Mouse (Mus musculus) ES-Bruce4 (cell line): ENCODE data around the gene Magi2. TPM values are rescaled to one million over a fixed set of nuclear protein-coding genes. Genes with fewer than 3 reads are reported as not detected.

Source experiments
- H3K27ac ChIP-seq: 2 replicates; pipeline ENCODE4 v1.5.1; 2012; ENCODE audit warnings: low read length, inconsistent platforms; ENCODE audit not compliant: insufficient read depth
- H3K27me3 ChIP-seq: 2 replicates; pipeline ENCODE4 v1.6.1; 2012; ENCODE audit warnings: mild to moderate bottlenecking, low read length, inconsistent platforms; ENCODE audit not compliant: control insufficient read depth, poor library complexity, insufficient read depth, severe bottlenecking
- H3K36me3 ChIP-seq: 2 replicates; pipeline ENCODE4 v1.6.1; 2012; ENCODE audit warnings: inconsistent platforms, mild to moderate bottlenecking, low read length, moderate library complexity; ENCODE audit not compliant: control insufficient read depth, poor library complexity, insufficient read depth, severe bottlenecking
- H3K4me1 ChIP-seq: one replicate; pipeline ENCODE4 v1.8.1; 2011; ENCODE audit warnings: low read length; ENCODE audit not compliant: control insufficient read depth, insufficient read depth
- H3K4me3 ChIP-seq: 2 replicates; pipeline ENCODE4 v1.5.1; 2011; ENCODE audit warnings: low read depth, mild to moderate bottlenecking, low read length
- H3K9ac ChIP-seq: 2 replicates; pipeline ENCODE4 v1.6.1; 2012; ENCODE audit warnings: low read depth, mild to moderate bottlenecking, inconsistent platforms; ENCODE audit not compliant: poor library complexity, severe bottlenecking
- H3K9me3 ChIP-seq: replicated peaks from 2 replicates; pipeline ENCODE4 v1.6.1; 2012; ENCODE audit warnings: mild to moderate bottlenecking, low read length, inconsistent platforms; ENCODE audit not compliant: control insufficient read depth, poor library complexity, insufficient read depth, severe bottlenecking
- CTCF ChIP-seq: IDR thresholded peaks from one replicate; pipeline ENCODE4 v1.8.1; 2011; ENCODE audit warnings: low read depth, low read length
- EP300 ChIP-seq: IDR thresholded peaks from 2 replicates; pipeline ENCODE4 v1.6.1; 2011; ENCODE audit warnings: low read depth, low read length; ENCODE audit not compliant: insufficient read depth
- POLR2A ChIP-seq: IDR thresholded peaks from one replicate; pipeline ENCODE4 v1.8.1; 2011; ENCODE audit warnings: low read length; ENCODE audit not compliant: insufficient read depth
- polyA plus RNA-seq: library from polyadenylated mRNA; stranded (reverse); fragments of >200 nt; gene quantifications from 2 replicates; pipeline ENCODE4 v1.2.4, GENCODE M21; 2011; ENCODE audit warnings: low read depth; ENCODE audit not compliant: missing spikeins, insufficient read depth, insufficient read length

The Magi2 gene
- polyA plus RNA-seq, 1 experiment: 1.8 TPM

DNA sequence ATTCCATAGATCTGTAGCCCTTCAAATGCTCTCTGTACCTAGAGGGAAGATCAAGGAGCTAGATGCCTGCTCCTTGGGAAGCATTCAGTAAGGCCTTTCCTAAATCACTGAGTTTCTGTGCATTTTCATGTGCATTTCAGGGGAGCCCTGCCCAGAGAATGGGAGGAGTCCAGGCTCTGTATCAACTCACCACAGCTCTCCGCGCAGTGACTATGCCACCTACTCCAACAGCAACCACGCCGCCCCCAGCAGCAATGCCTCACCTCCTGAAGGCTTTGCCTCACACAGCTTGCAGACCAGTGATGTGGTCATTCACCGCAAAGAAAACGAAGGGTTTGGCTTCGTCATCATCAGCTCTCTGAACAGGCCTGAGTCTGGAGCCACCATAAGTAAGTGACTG, 1342.1 kb downstream of the Magi2 start:
- no peaks in the 10 kb centered on the region for H3K27me3 ChIP-seq
- no peak for TF ChIP-seq EP300

DNA sequence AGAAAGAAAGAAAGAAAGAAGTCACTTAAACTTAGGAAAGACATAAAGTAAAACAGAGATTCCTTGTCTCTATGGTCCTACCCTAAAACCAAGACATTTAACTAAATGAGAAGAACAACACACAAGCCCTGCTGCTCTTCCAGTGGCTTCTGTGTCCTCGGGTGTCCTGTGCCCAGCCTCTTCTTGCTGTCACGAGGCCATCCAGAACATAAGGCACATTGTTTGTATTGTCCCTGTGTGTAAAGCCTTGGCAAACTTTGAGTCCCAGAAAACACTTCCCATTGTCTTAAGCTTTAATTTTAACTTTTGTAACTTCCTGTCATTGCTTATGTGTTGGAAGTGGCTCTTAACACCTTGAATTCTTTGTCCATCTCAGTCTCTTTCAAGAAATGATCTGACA, 1348.0 kb downstream of the Magi2 start:
- Histone ChIP-seq H3K9me3 (no peaks in the 10 kb centered on the region), H3K4me1 (no peaks in the 10 kb centered on the region), H3K36me3 (no peaks in the 10 kb centered on the region), H3K4me3 (no peak overlapping the region), H3K27ac (no peak overlapping the region), H3K27me3 (no peaks in the 10 kb centered on the region), H3K9ac (no peak overlapping the region)
- TF ChIP-seq POLR2A: no peak
- no peak for TF ChIP-seq EP300
- no peak for TF ChIP-seq CTCF

More for the DNA sequence above, 1342.1 kb downstream of the Magi2 start:
- Histone ChIP-seq H3K4me1 (no peaks in the 10 kb centered on the region), H3K9me3 (no peaks in the 10 kb centered on the region), H3K9ac (no peak overlapping the region), H3K36me3 (no peaks in the 10 kb centered on the region), H3K27ac (no peak overlapping the region), H3K4me3 (no peak overlapping the region)

GRCm38 (mm10) chr5:20575798-20576197, 1349.0 kb downstream of the Magi2 start:
- no peak overlapping the region for H3K9ac ChIP-seq
- H3K36me3 ChIP-seq: no peaks in the 10 kb centered on the region
- H3K27ac ChIP-seq: no peak overlapping the region
- H3K4me1 ChIP-seq: no peaks in the 10 kb centered on the region
- TF ChIP-seq CTCF: no peak
- 0 out of 2 replicates have a peak, but pooled peaks cover 2% of the 10 kb centered on the region for H3K27me3 ChIP-seq
- no peak overlapping the region for H3K4me3 ChIP-seq
- H3K9me3 ChIP-seq: no peaks in the 10 kb centered on the region

DNA sequence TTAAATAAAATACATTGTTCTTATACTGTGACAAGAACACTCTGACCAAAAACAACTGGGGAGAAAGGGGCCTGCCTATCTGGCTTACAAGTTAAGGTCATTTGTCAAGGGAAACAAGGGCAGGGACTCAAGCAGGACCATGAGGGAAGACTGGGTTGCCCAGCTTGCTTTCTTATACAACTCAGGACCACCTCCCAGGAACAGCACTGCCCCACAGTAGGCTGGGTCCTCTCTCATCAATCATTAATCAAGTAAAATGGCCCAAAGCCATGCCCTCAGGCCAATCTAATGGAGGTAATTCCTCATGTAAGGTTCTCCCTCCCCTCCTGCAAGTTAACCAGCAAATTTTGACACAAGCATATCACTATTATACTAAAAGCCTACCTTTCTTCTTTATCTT, 1349.4 kb downstream of the Magi2 start:
- no peak overlapping the region for H3K9ac ChIP-seq
- H3K4me3 ChIP-seq: no peak overlapping the region

DNA sequence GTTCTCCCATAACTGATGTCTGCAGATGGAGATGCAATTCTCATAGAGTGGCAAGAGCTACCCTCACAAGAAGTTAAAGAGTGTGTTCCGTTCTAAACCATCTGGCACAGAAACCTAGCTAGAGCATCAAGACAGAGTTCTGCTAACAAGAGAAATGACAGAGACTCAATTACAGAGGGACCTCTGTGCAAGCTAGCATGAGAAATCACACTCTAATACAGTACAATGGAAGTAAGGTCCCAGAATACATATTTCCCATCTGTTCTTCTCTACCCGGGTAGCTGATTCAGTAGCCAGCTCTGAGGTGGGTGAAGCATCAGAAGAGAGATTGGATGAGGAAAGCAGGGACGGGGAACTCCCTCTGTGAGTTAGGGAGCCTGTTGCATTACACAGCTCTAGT, 1351.8 kb downstream of the Magi2 start:
- TF ChIP-seq POLR2A: no peak
- no peak for TF ChIP-seq EP300
- no peak for TF ChIP-seq CTCF
- Histone ChIP-seq H3K9me3 (no peaks in the 10 kb centered on the region), H3K36me3 (no peaks in the 10 kb centered on the region), H3K27ac (no peak overlapping the region), H3K4me1 (no peaks in the 10 kb centered on the region), H3K4me3 (no peak overlapping the region), H3K9ac (no peak overlapping the region), H3K27me3 (0 out of 2 replicates have a peak, but pooled peaks cover 2% of the 10 kb centered on the region)

More for the DNA sequence above, 1349.4 kb downstream of the Magi2 start:
- Histone ChIP-seq H3K36me3 (no peaks in the 10 kb centered on the region), H3K4me1 (no peaks in the 10 kb centered on the region), H3K27me3 (0 out of 2 replicates have a peak, but pooled peaks cover 2% of the 10 kb centered on the region), H3K9me3 (no peaks in the 10 kb centered on the region), H3K27ac (no peak overlapping the region)
- TF ChIP-seq POLR2A (no peak), EP300 (no peak), CTCF (no peak)

GRCm38 (mm10) chr5:20580619-20581018, 1353.8 kb downstream of the Magi2 start:
- Histone ChIP-seq H3K9ac (no peak overlapping the region), H3K9me3 (no peaks in the 10 kb centered on the region), H3K4me3 (no peak overlapping the region), H3K27ac (no peak overlapping the region), H3K4me1 (no peaks in the 10 kb centered on the region), H3K36me3 (no peaks in the 10 kb centered on the region), H3K27me3 (0 out of 2 replicates have a peak, but pooled peaks cover 2% of the 10 kb centered on the region)
- no peak for TF ChIP-seq EP300
- no peak for TF ChIP-seq POLR2A
- TF ChIP-seq CTCF: no peak
